Mouse (Mus musculus) cerebellum, postnatal 36 days (tissue): ENCODE data around the gene Mb.
A peak's percentile ranks its signal among the peaks of the same experiment; 100 is the strongest.

Experiments
- DNase-seq, 2 experiments: peaks; one replicate each; pipeline ENCODE4 v3.0.0; 2021 to 2022; ENCODE audit warnings: mixed read lengths in 2 of 2

Gene Mb

DNA sequence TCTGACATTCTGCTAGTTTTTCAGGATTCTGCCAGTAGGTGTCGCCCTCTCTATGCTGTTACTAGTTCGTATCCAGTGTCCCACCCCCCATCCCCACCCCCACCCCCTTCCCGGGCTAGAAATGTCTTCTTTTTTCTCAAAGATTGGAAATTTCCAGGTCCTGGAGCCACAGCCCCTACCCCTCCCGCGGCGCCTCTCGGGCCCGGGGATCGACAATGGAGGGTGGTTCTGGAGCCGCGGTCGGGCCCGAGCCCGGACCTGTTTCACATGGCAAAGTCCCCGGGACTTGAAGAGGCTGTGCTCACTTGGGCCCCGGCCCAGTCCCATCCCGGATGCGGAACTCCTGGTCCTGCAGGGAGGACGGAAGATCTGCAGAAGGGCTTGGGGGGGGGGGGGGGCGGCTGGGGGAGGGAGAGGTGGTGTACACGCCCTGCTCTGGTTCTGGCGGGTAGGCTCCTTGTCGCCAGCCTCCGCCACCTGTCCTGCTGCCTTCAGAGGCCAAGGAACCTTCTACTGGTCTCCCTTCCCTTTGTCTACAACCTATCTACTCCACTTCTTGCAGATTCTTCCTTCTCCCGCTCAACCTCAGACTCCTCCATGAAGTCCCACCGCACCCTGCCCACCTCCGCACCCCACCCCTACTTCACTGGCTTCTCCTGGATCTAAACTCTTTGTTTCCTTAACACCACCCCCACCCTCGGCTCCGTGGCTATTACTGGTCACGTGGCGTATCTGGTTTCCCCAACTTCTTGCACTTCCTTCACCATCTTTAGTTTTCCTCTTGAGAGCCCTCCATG lies 76.4 kb downstream of the Mb start:
- peak; percentile 75 to 87 for DNase-seq

- no peak for DNase-seq
These were observed 77.1 kb downstream of the Mb start for GRCm38 (mm10) chr15:76973272-76973854.

- no peak for DNase-seq
These were observed 77.8 kb downstream of the Mb start for GRCm38 (mm10) chr15:76972661-76973060.
